Mouse (Mus musculus) embryo, embryonic 10 days (tissue): ENCODE measurements around the gene Inka2.

Source experiments
- DNase-seq: peaks from one replicate; pipeline ENCODE4 v3.0.0-alpha.2; 2015; ENCODE audit warnings: low spot score

Inka2 gene

GRCm38 (mm10) chr3:105726037-105726436, 21.6 kb downstream of the Inka2 start:
- peak; percentile 75 for DNase-seq

DNA sequence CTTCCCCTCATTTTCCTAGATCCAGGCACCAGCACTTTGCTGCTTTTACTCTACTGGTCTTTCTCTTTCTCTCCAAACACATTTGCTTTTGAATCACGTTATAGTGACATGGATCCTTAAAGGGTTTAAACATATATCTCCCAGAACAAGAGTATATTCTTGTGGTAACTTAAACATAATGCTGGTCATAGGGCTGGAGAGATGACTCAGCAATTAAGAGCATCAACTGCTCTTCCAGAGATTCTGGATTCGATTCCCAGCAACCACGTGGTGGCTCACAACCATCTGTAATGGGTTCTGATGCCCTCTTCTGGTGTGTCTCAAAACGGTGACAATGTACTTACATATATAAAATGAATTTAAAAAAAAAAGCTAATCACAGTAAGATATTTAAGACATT, 28.0 kb downstream of the Inka2 start:
- DNase-seq = no peak

DNA sequence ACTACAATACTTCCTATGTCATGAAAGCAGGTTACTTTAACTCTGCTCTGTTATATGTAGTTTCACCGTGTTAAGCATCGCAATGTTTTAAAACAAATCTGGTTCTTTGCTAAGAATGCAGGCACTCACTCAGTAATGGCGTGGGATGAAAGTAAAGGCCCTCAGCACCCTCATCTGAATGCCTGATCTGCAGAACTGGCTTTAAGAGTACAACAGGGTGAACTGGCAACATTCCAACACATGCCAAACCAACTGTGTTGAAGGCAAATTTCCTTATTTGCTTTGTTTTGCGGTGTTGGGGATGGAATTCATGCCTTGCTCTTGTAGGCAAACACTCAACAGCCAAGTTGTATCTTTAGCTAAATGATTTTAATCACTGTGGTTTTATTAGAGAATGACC, 29.1 kb downstream of the Inka2 start:
- no peak for DNase-seq

- DNase-seq = no peak
These were observed 30.9 kb downstream of the Inka2 start for GRCm38 (mm10) chr3:105735285-105735684.

- DNase-seq = no peak
These were observed 31.7 kb downstream of the Inka2 start for GRCm38 (mm10) chr3:105736148-105736547.

- DNase-seq = no peak
These were observed 32.7 kb downstream of the Inka2 start for GRCm38 (mm10) chr3:105737070-105737469.

DNA sequence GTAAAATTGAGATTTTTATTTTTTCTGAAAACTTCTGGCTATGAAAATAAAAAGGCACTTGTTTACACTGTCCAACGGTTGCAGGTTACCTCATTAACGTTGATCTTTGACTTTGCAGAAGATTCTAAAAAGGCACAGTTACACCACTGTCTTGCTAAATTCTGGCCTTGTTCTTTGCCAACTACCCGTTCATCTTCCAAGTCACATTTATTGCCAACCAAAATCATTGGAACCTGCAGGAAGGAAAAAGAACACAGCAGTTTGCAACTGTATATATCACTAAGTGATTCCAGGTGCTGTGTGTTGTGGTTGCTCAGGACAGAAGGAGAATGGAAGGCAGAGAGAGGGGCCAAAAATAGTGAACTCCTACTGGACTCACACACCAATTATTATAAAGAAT, 33.3 kb downstream of the Inka2 start:
- DNase-seq = no peak

- no peak for DNase-seq
These were observed 42.1 kb downstream of the Inka2 start for GRCm38 (mm10) chr3:105746542-105746941.

DNA sequence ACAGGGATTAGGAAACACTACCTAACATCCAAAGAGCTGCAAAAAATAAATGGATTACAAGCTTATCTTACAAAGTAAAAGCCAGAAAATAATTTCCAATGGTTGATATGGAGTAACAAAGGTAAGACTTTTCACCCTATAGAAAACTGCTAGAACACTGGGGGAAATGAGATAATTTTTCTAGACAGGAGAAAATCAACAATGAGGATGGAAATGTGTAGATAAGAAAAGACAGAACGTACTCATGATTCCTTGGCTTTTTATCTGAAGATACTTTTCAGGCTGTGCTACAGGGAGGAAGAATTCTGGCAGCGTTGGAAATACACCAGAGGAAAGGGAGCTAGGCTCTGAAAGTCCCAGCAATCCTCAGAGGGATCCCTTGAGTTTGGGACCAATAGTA, 46.4 kb downstream of the Inka2 start:
- no peak for DNase-seq

- no peak for DNase-seq
These were observed 49.8 kb downstream of the Inka2 start for GRCm38 (mm10) chr3:105754184-105754583.

DNA sequence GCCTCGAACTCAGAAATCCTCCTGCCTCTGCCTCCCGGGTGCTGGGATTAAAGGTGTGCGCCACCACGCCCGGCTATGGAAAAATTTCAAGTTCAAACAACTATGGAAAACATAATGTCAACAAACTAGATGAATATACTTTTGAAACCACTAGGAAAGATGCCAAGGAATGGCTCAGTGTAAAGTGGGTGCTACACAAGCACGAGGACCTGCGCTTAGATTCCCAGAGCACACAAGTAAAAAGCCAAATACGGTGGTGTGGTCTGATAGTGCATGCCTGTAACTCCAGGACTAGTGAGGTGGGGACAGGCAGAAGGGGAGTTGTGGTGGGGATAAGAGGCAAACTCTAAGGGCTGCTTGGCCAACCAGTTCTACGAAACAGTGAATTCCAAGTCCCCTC, 50.7 kb downstream of the Inka2 start:
- DNase-seq = no peak

- no peak for DNase-seq
These were observed 52.1 kb downstream of the Inka2 start for GRCm38 (mm10) chr3:105756505-105756904.

- DNase-seq = no peak
These were observed 53.1 kb downstream of the Inka2 start for GRCm38 (mm10) chr3:105757323-105758083.

- DNase-seq = no peak
These were observed 53.7 kb downstream of the Inka2 start for GRCm38 (mm10) chr3:105758098-105758497.

GRCm38 (mm10) chr3:105758658-105759057, 54.3 kb downstream of the Inka2 start:
- no peak for DNase-seq

- DNase-seq = no peak
These were observed 55.7 kb downstream of the Inka2 start for GRCm38 (mm10) chr3:105760063-105760462.

DNA sequence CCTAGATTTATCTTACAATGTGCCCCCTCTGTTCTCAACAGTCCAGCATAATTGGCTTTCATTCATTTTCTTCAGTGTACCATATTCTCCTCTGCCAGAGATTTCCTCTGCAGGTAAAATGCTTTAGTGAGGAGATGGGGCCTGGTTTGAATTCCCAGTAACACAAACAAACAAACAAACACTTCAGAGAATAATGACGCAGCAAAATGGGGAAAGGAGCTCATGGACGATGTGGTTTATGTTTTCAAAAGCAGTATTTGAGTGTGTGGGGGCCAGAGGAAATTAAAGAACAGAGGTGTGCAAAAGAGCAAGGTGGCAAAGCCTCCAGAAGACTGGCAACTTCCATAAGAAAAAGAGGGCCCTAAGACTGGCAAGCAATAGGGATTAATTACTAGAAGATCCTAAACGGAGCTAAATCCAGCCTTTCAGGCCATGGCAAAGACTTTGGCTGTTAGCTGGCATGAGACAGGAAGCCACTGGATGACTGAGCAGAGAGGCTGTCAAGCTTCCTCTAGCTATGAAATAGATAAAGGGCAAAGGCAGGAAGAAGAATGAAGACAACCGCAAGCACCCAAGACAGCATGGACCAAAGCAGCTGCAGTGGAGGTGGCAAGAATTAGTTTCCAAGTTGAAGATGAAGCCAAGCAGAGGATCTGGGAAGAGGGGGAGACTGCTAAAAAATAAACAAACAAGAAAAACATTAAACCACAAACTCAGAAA, 58.9 kb downstream of the Inka2 start:
- no peak for DNase-seq

- DNase-seq = no peak
These were observed 64.1 kb downstream of the Inka2 start for GRCm38 (mm10) chr3:105768529-105768928.

DNA sequence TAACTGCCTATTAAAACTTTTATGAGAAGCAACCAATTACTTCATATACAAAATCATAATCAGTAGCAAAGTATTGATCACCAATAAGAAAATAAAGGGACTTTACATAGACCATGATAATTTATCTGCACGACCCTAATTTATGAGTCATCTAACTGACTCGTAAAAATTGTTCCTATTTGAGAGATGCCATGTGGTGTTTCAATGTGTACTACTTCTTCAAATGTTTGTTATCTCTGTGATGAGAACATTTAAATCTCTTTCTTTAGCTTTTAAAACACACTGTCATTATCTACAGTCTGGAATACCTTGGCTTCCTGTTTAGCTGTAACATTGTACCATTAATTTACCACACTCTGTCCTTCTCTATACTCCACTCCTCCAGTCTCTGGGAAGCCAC, 65.0 kb downstream of the Inka2 start:
- no peak for DNase-seq
